In genomic region chr2:28840222-28840951, GRCm38 (mm10) we compare ENCODE assay signal across 8 mouse cellular contexts. TPM values are rescaled to one million over a fixed set of nuclear protein-coding genes. Genes with fewer than 3 reads are reported as not detected.
DNase-seq lines count a peak whose midpoint lies in the region; ATAC-seq and TF ChIP-seq lines count a peak whose summit lies in the region.

Gene Gtf3c4, minus strand, starts transcription at chr2:28840360.
Gene Ddx31, plus strand, starts transcription at chr2:28840406.

- peak; percentile 97 for DNase-seq in brain, embryonic 14.5 days (ENCODE audit: low read depth)
- DNase-seq in liver, adult 2 months (ENCODE audit: extremely low read depth, low read depth, low spot score), result peak; percentile 78
- DNase-seq in splenic B cell, adult 2 months (ENCODE audit: low read depth, low spot score), result peak; percentile 96

- peak within 1 kb of the TSS; percentile 97 for H3K9ac ChIP-seq in heart, embryonic 11.5 days (ENCODE audit: low read depth, low read length)
- H3K9ac ChIP-seq in kidney, embryonic 16.5 days (replicated peaks; ENCODE audit: low read length), result peak within 1 kb of the TSS; percentile 93
- peak within 1 kb of the TSS; percentile 85 for H3K9ac ChIP-seq in liver, adult 2 months (ENCODE audit: low read depth, low read length)

- no peak for TF ChIP-seq CTCF in C2C12 (IDR thresholded peaks at IDR 0.05; ENCODE audit: control insufficient read depth, insufficient read depth, insufficient read length)
- TF ChIP-seq CTCF in brain, embryonic 14.5 days (IDR thresholded peaks at IDR 0.05; ENCODE audit: borderline replicate concordance, extremely low read depth, insufficient read depth, insufficient read length), result no peak
- TF ChIP-seq CTCF in liver, adult 2 months (IDR thresholded peaks at IDR 0.05; ENCODE audit: low read depth, low read length), result no peak

- H3K4me3 ChIP-seq in C2C12 (ENCODE audit: insufficient read depth, poor library complexity, severe bottlenecking) (peak within 1 kb of the TSS; percentile 97), myocyte (peak within 1 kb of the TSS; percentile 94)
- H3K4me3 ChIP-seq in erythroblast, embryonic 14.5 days (replicated peaks), result peak within 1 kb of the TSS; percentile 86
- H3K4me3 ChIP-seq in heart, embryonic 11.5 days (ENCODE audit: low read depth, low read length), result peak within 1 kb of the TSS; percentile 99
- H3K4me3 ChIP-seq in kidney, embryonic 16.5 days (ENCODE audit: low read length), result peak within 1 kb of the TSS; percentile 92
- H3K4me3 ChIP-seq in liver, adult 2 months (ENCODE audit: insufficient read depth, low read depth, low read length), result peak within 1 kb of the TSS; percentile 61

- peak; percentile 95 for ATAC-seq in heart, embryonic 11.5 days (replicated peaks; ENCODE audit: insufficient number of reproducible peaks, low FRiP score, low TSS enrichment)
- peak; percentile 95 for ATAC-seq in kidney, embryonic 16.5 days (ENCODE audit: low FRiP score, low TSS enrichment)

- peak within 1 kb of the TSS; percentile 91 for H3K27ac ChIP-seq in heart, embryonic 11.5 days (ENCODE audit: low read depth, low read length)
- peak within 1 kb of the TSS; percentile 92 for H3K27ac ChIP-seq in kidney, embryonic 16.5 days (ENCODE audit: low read length)
- peak within 1 kb of the TSS; percentile 90 for H3K27ac ChIP-seq in liver, adult 2 months (replicated peaks; ENCODE audit: insufficient read depth, low read depth, low read length)

- H3K4me1 ChIP-seq in erythroblast, embryonic 14.5 days (ENCODE audit: control insufficient read depth), result peaks cover 43% of the 10 kb centered on the region
- H3K4me1 ChIP-seq in heart, embryonic 11.5 days (ENCODE audit: control insufficient read depth, insufficient read depth, low read length), result peaks cover 19% of the 10 kb centered on the region
- H3K4me1 ChIP-seq in kidney, embryonic 16.5 days (ENCODE audit: insufficient read depth, low read length), result peaks cover 33% of the 10 kb centered on the region
- H3K4me1 ChIP-seq in liver, adult 2 months (ENCODE audit: control insufficient read depth, insufficient read depth, low read length), result peaks cover 14% of the 10 kb centered on the region

- peak; percentile 80; the same call in 1 of the 2 replicates for TF ChIP-seq POLR2A in brain, embryonic 14.5 days (IDR thresholded peaks at IDR 0.05; ENCODE audit: borderline replicate concordance, extremely low read depth, insufficient read depth, insufficient read length, poor library complexity, severe bottlenecking)
- peak; percentile 45; the same call in 1 of the 2 replicates for TF ChIP-seq POLR2A in liver, adult 2 months (IDR thresholded peaks at IDR 0.05; ENCODE audit: extremely low read depth, insufficient read depth, low read length)
- TF ChIP-seq POLR2A in myocyte (IDR thresholded peaks at IDR 0.05; ENCODE audit: insufficient read length, low read depth), result peak; percentile 76

- peak within 1 kb of the TSS; percentile 86 for H3ac ChIP-seq in C2C12 (ENCODE audit: control insufficient read depth, insufficient read length, low read depth)
- H3ac ChIP-seq in myocyte (ENCODE audit: control insufficient read depth, insufficient read length), result peak within 1 kb of the TSS; percentile 77

- peaks cover 100% of the 10 kb centered on the region for H3K79me2 ChIP-seq in C2C12 (ENCODE audit: control insufficient read depth, insufficient read depth)
- H3K79me2 ChIP-seq in liver, adult 2 months (ENCODE audit: control insufficient read depth, insufficient read depth, low read length), result peaks cover 12% of the 10 kb centered on the region; the same call in 1 of the 2 replicates
- H3K79me2 ChIP-seq in myocyte (ENCODE audit: control insufficient read depth, insufficient read depth), result peaks cover 72% of the 10 kb centered on the region

- H3K79me3 ChIP-seq in C2C12 (ENCODE audit: low read depth), result peaks cover 83% of the 10 kb centered on the region

- WGBS in heart, embryonic 11.5 days (ENCODE audit: insufficient replicate concordance), result under 1% methylated on average over 63 of the region's 63 CpGs
- WGBS in kidney, embryonic 16.5 days, result under 1% methylated on average over 62 of the region's 63 CpGs
- under 1% methylated on average over 63 of the region's 63 CpGs for WGBS in liver, adult 2 months

- H3K4me2 ChIP-seq in heart, embryonic 11.5 days, result peak within 1 kb of the TSS; percentile 96
- H3K4me2 ChIP-seq in kidney, embryonic 16.5 days (replicated peaks; ENCODE audit: low read depth, low read length), result peak within 1 kb of the TSS; percentile 74
- H3K4me2 ChIP-seq in myocyte (ENCODE audit: low read depth), result peak within 1 kb of the TSS; percentile 91

- H3K27me3 ChIP-seq in C2C12 (ENCODE audit: control insufficient read depth, insufficient read depth, insufficient read length) (no peaks in the 10 kb centered on the region), myocyte (ENCODE audit: control insufficient read depth, insufficient read depth, insufficient read length) (no peaks in the 10 kb centered on the region)
- no peaks in the 10 kb centered on the region for H3K27me3 ChIP-seq in erythroblast, embryonic 14.5 days (ENCODE audit: control insufficient read depth)
- H3K27me3 ChIP-seq in heart, embryonic 11.5 days (ENCODE audit: control insufficient read depth, insufficient read depth, low read length), result no peaks in the 10 kb centered on the region
- H3K27me3 ChIP-seq in kidney, embryonic 16.5 days (ENCODE audit: insufficient read depth, low read length), result no peaks in the 10 kb centered on the region
- H3K27me3 ChIP-seq in liver, adult 2 months (ENCODE audit: control insufficient read depth, insufficient read depth, low read length), result no peaks in the 10 kb centered on the region
- no peaks in the 10 kb centered on the region for H3K27me3 ChIP-seq in splenic B cell, adult 2 months (ENCODE audit: control insufficient read depth, insufficient read depth, low read length, poor library complexity, severe bottlenecking)

- H3K9me3 ChIP-seq in erythroblast, embryonic 14.5 days (ENCODE audit: control insufficient read depth, low read length), result no peaks in the 10 kb centered on the region
- H3K9me3 ChIP-seq in heart, embryonic 11.5 days (replicated peaks; ENCODE audit: control insufficient read depth, low read length), result no peaks in the 10 kb centered on the region
- H3K9me3 ChIP-seq in kidney, embryonic 16.5 days (ENCODE audit: low read length), result no peaks in the 10 kb centered on the region

- H3K36me3 ChIP-seq in C2C12 (ENCODE audit: control insufficient read depth, insufficient read depth) (peaks cover 20% of the 10 kb centered on the region), myocyte (ENCODE audit: control insufficient read depth, insufficient read depth) (peaks cover 3% of the 10 kb centered on the region)
- peaks cover 25% of the 10 kb centered on the region for H3K36me3 ChIP-seq in erythroblast, embryonic 14.5 days (ENCODE audit: control insufficient read depth)
- no peaks in the 10 kb centered on the region for H3K36me3 ChIP-seq in heart, embryonic 11.5 days (ENCODE audit: control insufficient read depth, insufficient read depth, low read length)
- H3K36me3 ChIP-seq in kidney, embryonic 16.5 days (ENCODE audit: insufficient read depth, low read length), result peaks cover 7% of the 10 kb centered on the region
- peaks cover 5% of the 10 kb centered on the region for H3K36me3 ChIP-seq in liver, adult 2 months (ENCODE audit: control insufficient read depth, insufficient read depth, low read length)
- H3K36me3 ChIP-seq in splenic B cell, adult 2 months (ENCODE audit: control insufficient read depth, insufficient read depth, low read length, poor library complexity, severe bottlenecking), result no peaks in the 10 kb centered on the region; the same call in 1 of the 2 replicates

TF ChIP-seq in C2C12, 6 proteins besides CTCF, POLR2A, EP300 and RAD21:
- TF ChIP-seq MAX (IDR thresholded peaks at IDR 0.05) (peak; percentile 100), MYOD1 (IDR thresholded peaks at IDR 0.05; ENCODE audit: control insufficient read depth, insufficient read length, low read depth) (no peak), CEBPB (IDR thresholded peaks at IDR 0.05; ENCODE audit: low read depth) (no peak), MYOG (IDR thresholded peaks at IDR 0.05; ENCODE audit: control insufficient read depth, extremely low read depth, insufficient read length) (no peak), USF1 (IDR thresholded peaks at IDR 0.05; ENCODE audit: low read depth) (no peak), FOSL1 (IDR thresholded peaks at IDR 0.05; ENCODE audit: insufficient read depth, low read length, poor library complexity, severe bottlenecking) (no peak)

TF ChIP-seq in myocyte, 11 proteins besides CTCF, POLR2A, EP300 and RAD21:
- TF ChIP-seq TCF3 (IDR thresholded peaks at IDR 0.05; ENCODE audit: insufficient read length, low read depth), result no peak
- no peak for TF ChIP-seq E2F4 (IDR thresholded peaks at IDR 0.05; ENCODE audit: insufficient read depth)
- no peak for TF ChIP-seq SRF (IDR thresholded peaks at IDR 0.05; ENCODE audit: control insufficient read depth, insufficient read length, low read depth)
- TF ChIP-seq MYOD1 (IDR thresholded peaks at IDR 0.05; ENCODE audit: control insufficient read depth in 1 of 3, insufficient read length in 2 of 3, low read depth in 2 of 3), result peak in 1 of 3 experiments; percentile 2
- peak; percentile 69 for TF ChIP-seq POLR2AphosphoS2 (IDR thresholded peaks at IDR 0.05; ENCODE audit: insufficient read length, low read depth)
- TF ChIP-seq MAX (IDR thresholded peaks at IDR 0.05; ENCODE audit: low read depth), result peak; percentile 98
- TF ChIP-seq TCF12 (IDR thresholded peaks at IDR 0.05; ENCODE audit: insufficient read depth, poor library complexity, severe bottlenecking), result no peak

RNA-seq across cellular contexts. Expression of gene Gtf3c4, which starts in this region (rescaled TPM):
- 20.5 TPM for polyA plus RNA-seq in C2C12 (2012; fragmentation: generic; extraction: Trizol)
- polyA plus RNA-seq in brain, embryonic 14.5 days (2012; rRNA removed), result 20.2 and 30.9 TPM in 2 replicates
- polyA plus RNA-seq in erythroblast, embryonic 14.5 days (2012), result 0.41 and 0.79 TPM in 2 replicates
- 13.7 and 13.9 TPM in 2 replicates for polyA plus RNA-seq in heart, embryonic 11.5 days (2014; fragmentation: Nextera tagmentation; extraction: Ambion mirVana)
- 16.0 and 16.7 TPM in 2 replicates for polyA plus RNA-seq in kidney, embryonic 16.5 days (2015; fragmentation: Nextera tagmentation; extraction: Ambion mirVana)
- 11.0 and 11.4 TPM in 2 replicates for total RNA-seq in liver, adult 2 months (2014; rRNA removed)
- 4.6 and 5.0 TPM in 2 replicates for polyA plus RNA-seq in liver, adult 2 months (2012; rRNA removed)
- polyA plus RNA-seq in myocyte (2012; fragmentation: generic; extraction: Trizol), result 26.9 TPM

RNA-seq across cellular contexts. Expression of gene Ddx31, which starts in this region (rescaled TPM):
- polyA plus RNA-seq in C2C12 (2012; fragmentation: generic; extraction: Trizol) (9.5 TPM), myocyte (2012; fragmentation: generic; extraction: Trizol) (6.4 TPM)
- 13.0 and 14.6 TPM in 2 replicates for polyA plus RNA-seq in brain, embryonic 14.5 days (2012; rRNA removed)
- polyA plus RNA-seq in erythroblast, embryonic 14.5 days (2012), result 0.14 and 0.25 TPM in 2 replicates
- polyA plus RNA-seq in heart, embryonic 11.5 days (2014; fragmentation: Nextera tagmentation; extraction: Ambion mirVana), result 9.1 and 9.4 TPM in 2 replicates
- 14.1 and 14.3 TPM in 2 replicates for polyA plus RNA-seq in kidney, embryonic 16.5 days (2015; fragmentation: Nextera tagmentation; extraction: Ambion mirVana)
- total RNA-seq in liver, adult 2 months (2014; rRNA removed), result 3.9 and 4.2 TPM in 2 replicates
- 1.9 and 2.5 TPM in 2 replicates for polyA plus RNA-seq in liver, adult 2 months (2012; rRNA removed)

Comparison
In these comparisons a context has a peak if more than half of its experiments do, and no peak if none do; other contexts are left out.
1. Peak in every context shown above with its lines: DNase-seq, ATAC-seq, H3K4me3 ChIP-seq and H3K27ac ChIP-seq.